Mouse (Mus musculus): Measurements from ENCODE around the gene Hist1h4f.
"Not testable (repeated sequence)": the region's sequence is repeated elsewhere in the genome, so short reads cannot be mapped to it uniquely, and the experiment has no call there.

The Hist1h4f gene

GRCm38 (mm10) chr13:23551146-23551834 is at the start of gene Hist1h4f:
TSS of gene Hist1h4f (minus strand) at chr13:23551648.
- peak; percentile 73 to 82 for DNase-seq

DNA sequence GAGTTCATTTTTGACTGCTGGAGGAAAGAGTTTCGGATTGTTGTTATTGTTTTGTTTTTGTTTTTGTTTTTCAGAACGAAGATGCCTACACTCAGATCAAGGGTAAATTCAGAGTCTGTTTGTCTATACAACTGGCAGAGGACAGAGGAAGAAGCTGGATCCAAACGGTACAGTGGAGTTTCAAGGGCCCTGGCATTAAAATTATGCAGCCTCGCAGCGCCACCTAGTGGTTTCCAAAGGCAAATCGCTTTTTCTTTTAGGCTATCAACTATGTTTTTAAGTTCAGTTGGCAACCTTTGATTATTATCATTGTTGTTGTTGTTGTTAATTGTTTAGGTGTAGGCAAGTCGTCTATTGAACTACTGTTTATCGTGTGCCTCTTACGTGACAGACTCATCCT is 46.5 kb upstream of the Hist1h4f start:
- DNase-seq = peak; percentile 47 to 76

DNA sequence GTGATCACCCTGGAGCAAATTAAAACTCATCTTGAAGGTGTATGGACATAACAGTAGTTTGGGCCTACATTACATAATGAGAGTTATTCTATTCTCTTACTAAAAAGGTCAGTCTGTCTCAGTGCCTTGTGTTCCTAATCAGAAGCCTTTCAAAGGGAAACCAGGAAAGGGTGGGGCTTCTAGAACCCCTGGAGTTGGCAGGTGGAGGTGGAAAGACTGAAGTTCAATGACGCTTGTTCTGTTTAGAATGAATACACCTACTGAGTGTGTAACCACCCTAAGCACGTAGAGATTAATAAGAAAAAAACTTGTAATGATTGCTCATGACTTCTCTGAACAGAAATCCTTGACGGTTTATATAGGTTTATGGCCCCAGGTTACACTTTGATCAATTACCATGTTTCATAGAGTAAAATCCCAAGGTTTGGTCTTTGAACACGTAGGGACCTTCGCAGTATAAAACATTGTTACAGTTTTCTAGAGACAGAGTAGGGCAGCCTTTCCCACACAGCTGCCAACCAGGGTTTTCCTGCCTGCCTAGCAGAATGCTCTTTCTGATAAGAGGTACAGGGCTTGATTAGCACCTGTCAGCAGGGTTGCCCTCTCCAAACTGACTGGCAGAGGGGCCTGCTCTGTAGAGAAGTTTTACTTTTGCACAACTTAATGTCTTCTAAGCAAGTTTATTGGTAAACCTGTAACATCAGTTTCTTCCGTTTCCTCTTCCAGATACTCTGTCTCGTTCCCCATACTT is 44.3 kb upstream of the Hist1h4f start:
- DNase-seq = no peak

GRCm38 (mm10) chr13:23595185-23595584 is 43.7 kb upstream of the Hist1h4f start:
- DNase-seq = no peak

DNA sequence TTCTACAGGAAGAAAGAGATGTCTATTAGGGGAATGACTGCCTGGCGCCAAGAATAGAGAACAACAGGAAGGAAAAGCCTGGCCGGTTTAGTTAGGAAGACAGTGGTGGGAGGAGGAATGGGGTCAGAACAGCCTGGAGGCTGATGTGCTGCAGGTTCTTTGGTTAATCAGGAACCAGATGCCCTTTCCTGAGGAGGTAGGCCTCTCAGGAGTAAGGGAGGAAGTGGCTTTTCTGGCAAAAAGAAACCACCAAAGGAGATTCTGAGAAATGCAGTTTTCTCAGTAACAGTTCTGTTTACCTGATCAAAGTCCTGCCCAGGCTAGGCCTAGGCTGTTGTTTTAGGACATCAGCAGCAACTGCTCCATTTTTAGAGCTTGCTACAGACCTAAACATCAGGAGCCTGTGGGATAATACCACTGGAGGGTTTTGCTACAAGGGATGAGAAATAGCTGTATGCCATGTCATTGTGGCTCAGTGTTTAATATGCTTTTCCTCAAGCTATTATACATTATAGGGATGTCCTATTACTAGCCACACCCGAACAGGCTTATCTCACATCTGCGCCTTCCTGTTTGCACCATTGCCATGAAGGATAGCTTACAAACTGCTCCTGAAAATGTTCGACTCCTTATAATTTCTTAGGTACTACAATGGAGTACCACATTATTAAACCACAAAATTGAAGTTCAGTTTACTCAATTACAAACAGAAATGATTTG is 41.8 kb upstream of the Hist1h4f start:
- peak in 1 of 2 experiments; percentile 29 for DNase-seq

GRCm38 (mm10) chr13:23592614-23593013 is 41.2 kb upstream of the Hist1h4f start:
- DNase-seq = no peak

DNA sequence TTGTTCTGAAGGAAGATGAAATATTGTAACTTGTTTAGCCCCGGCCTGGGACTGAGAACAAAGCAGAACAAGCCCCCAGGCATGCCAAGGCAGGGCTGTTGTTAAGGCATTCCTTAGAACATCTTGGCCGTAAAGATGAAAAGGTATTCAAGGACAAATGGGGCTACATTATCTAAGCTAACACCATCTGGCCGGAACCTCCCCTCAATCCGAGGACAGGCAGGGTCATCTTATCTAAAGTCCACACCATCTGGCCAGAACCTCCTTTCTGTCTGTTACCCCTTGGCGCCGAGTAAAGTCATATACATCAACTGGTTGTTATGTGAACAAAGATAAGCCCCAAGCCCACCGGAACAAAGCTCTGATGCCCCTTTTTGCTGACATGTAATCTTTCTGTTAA is 40.4 kb upstream of the Hist1h4f start:
- DNase-seq = not testable (repeated sequence)

DNA sequence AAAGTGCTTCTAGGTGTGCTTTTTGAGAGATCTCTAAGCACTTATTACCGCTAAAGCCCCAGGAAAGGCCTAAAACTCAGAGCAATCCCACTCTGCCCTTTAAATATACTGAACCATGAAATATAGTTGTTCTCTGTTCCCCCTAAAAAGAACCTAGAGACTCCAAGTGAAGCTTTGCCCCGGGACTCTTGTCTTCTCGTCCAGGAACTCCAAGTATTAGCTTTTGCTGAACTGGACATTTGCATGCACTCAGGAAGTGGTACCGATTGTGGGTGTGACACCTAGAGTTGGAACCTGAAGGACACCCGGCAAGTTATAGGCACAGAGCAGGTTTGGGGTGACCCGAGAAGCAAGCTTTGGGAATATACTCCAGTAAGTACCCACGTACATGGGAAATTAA is 39.8 kb upstream of the Hist1h4f start:
- DNase-seq = no peak

DNA sequence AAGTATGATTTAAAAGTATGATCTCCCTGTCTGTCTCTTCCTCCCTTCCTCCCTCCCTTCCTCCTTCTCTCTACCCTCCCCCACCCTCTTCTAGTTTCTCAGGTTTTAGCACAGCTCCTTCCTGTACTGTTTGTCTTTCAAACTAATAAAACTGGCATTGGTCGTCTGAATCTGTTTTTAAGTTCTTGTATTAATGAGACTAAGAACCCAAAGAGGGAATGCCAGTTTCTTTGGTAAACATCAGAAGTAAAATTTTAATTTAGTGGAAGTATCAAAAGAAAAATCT is 35.4 kb upstream of the Hist1h4f start:
- no peak for DNase-seq

- no peak for DNase-seq
These were observed 34.9 kb upstream of the Hist1h4f start for GRCm38 (mm10) chr13:23586099-23586939.

DNA sequence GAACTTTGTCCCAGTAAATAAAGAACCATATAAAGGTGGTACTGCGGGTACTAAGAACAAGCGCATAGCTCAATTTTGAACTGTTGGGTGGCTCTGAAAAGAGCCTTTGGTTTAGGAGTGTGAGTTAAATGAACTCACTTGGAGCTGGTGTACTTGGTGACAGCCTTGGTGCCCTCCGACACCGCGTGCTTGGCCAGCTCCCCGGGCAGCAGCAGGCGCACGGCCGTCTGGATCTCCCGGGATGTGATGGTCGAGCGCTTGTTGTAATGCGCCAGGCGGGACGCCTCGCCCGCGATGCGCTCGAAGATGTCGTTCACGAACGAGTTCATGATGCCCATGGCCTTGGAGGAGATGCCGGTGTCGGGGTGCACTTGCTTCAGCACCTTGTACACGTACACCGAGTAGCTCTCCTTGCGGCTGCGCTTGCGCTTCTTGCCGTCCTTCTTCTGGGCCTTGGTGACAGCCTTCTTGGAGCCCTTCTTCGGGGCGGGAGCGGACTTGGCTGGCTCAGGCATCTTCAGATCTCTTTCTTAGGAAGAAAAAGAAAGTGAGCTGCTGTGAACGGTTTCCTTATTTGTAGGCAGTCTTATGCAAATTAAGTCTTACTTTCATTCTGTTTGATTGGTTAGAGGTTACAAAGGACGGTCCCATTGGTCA is 34.1 kb upstream of the Hist1h4f start:
- DNase-seq = peak; percentile 46 to 79

- peak; percentile 54 to 60 for DNase-seq
These were observed 33.6 kb upstream of the Hist1h4f start for GRCm38 (mm10) chr13:23585029-23585441.

DNA sequence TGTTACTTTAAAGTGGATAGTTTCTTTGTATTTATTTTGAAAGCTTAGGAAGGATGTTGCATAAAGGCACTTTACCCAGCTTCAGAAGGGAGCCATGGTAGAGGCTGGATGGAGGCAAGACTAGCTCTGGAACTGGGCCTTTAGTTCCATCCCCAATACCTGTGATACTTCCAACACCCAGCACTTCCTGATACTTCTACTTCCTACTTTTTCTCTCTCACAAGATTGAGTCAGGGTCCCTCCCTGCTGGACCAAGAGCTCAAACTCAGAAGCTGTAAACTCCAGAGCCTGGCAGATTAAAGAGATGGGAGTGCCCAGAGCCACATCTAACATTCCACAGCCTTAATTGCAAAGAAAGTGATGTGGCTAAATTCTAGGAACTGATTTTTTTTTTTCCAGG is 32.9 kb upstream of the Hist1h4f start:
- DNase-seq = no peak

DNA sequence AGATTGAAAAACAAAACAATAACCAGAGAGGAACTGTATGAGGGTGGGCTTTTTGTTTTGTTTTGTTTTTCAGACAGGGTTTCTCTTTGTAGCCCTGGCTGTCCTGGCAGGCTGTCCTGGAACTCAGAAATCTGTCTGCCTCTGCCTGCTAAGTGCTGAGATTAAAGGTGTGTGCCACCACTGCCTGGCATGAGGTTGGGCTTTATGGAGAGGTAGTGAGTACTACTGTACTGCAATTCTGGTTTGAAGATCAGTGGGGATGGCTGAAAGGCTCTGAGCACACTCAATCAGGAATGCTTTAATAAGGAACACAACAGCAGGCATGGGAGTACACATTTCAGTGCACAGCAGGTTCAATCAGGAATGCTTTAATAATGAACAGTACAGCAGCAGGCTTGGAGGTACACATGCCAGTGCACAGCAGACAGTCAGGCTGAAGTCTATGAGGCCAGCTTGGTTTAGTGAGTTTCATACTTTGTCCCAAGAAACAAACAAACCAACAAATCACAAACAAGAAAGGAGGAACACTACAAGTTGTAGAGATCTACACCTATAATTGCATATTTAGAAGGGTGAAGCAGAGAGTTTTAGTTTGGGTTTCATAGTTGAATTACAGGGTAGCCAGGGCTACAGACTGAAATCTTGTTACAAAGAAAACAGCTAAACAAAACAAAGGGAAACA is 32.1 kb upstream of the Hist1h4f start:
- DNase-seq = no peak

DNA sequence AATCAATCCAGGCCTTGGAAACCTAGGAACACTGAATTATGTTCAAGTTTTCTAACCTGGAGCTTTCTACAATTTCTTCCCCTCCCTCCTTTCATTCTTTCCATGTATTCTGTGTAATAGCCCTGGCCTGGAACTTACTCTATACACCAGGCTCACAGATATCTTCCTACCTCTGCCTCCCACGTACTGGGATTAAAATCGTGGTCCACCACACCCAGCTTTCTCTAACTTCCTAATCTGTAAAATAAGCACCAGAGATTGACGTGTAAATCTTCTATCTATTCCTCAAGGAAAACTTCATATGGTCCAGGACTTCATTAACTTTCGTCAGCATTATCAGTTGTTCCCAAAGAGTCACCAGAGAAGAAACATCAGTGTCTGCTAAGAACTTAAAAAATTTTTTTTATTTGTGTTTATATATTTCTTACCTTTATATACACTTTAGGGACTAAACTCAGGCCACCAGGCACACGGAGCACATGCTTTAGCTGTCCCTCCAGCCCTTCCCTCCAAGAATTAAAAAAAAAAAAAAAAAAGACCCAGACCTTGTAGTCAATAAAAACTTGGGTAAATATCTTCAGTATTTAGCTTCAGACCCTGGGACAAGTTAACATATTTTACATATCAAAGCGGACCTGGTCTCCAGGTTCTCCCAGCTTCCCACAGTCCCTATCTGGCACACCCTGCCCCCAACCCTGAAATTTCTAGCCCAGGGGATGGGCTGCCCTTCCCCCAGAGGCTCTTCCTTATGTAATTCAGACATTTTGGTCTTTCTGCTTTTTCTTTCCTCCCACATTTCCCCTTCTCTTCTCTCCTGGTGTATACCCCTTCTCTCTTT is 31.0 kb upstream of the Hist1h4f start:
- DNase-seq = no peak

- peak; percentile 95 to 96 for DNase-seq
These were observed 30.2 kb upstream of the Hist1h4f start, which contains the start of gene Hist1h4d for GRCm38 (mm10) chr13:23581408-23582218. TSS of gene Hist1h4d (plus strand) at chr13:23581598.

GRCm38 (mm10) chr13:23577835-23578234 is 26.4 kb upstream of the Hist1h4f start:
- DNase-seq = no peak

DNA sequence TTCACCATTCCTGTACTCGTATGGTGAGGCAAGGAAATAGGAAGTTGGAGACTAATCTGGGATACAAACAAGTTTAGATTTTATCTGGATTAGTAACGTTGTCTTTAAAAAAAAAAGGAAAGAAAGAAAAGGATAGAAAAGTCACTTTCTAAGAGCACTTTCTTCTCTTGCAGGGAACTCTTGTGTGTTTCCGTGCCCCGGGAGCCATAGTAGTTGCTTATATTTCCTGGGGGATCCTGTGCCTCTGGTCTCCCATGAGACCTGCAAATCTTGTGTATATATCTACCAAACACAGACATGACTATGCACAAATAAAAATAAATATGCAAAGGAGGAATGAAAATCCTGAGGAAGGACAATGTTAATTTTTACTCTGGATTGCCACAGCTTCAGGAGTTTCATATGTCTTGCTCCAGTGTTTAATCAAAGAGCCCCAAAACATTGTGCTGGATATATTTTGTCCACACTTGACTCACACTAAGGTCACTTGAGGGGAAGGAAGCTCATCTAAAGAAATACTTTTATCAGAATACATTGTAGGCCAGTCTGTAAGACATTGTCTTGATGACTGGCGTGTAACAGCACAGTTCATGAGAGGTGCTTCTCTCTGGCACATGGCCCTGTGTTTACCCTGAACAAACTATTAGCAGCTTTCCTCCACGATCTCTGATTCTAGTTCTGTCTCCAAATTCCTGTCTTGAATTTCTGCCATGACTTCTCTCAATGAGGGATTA is 25.6 kb upstream of the Hist1h4f start:
- DNase-seq = no peak

- no peak for DNase-seq
These were observed 25.0 kb upstream of the Hist1h4f start for GRCm38 (mm10) chr13:23576351-23576881.

Measured in kidney, adult 8-10 months (tissue).